Mouse (Mus musculus) liver, postnatal 0 days (tissue): ENCODE results near the gene Zpbp2. TPM values are rescaled to one million over a fixed set of nuclear protein-coding genes. Genes with fewer than 3 reads are reported as not detected.
A peak's percentile ranks its signal among the peaks of the same experiment; 100 is the strongest.
"Not testable (repeated sequence)": the region's sequence is repeated elsewhere in the genome, so short reads cannot be mapped to it uniquely, and the experiment has no call there.

Source experiments
- ATAC-seq: fragments of 200-750 bp; cut with Nextera tagmentation; 2 replicates; pipeline ENCODE4 v1.8.0; 2017; ENCODE audit warnings: mild to moderate bottlenecking, moderate library complexity
- DNase-seq: peaks from one replicate; pipeline ENCODE4 v3.0.0-alpha.2; 2016
- H3K27ac ChIP-seq: fragments of 300-500 bp; sonication (generic); 2 replicates; pipeline ENCODE4 v1.5.1; 2014; ENCODE audit warnings: antibody characterized with exemption, moderate library complexity, mild to moderate bottlenecking, low read depth
- H3K27me3 ChIP-seq: fragments of 300-500 bp; sonication (generic); 2 replicates; pipeline ENCODE4 v1.6.1; 2014; ENCODE audit warnings: low read length, control low read depth, mixed read lengths; ENCODE audit not compliant: insufficient read depth
- H3K36me3 ChIP-seq: fragments of 300-500 bp; sonication (generic); replicated peaks from 2 replicates; pipeline ENCODE4 v1.6.1; 2014; ENCODE audit warnings: mild to moderate bottlenecking, control low read depth, low read length, moderate library complexity, mixed read lengths; ENCODE audit not compliant: insufficient read depth
- H3K4me1 ChIP-seq: fragments of 300-500 bp; sonication (generic); 2 replicates; pipeline ENCODE4 v1.6.1; 2014; ENCODE audit warnings: antibody characterized with exemption, mild to moderate bottlenecking, control low read depth; ENCODE audit not compliant: insufficient read depth
- H3K4me2 ChIP-seq: fragments of 300-500 bp; sonication (generic); 2 replicates; pipeline ENCODE4 v1.6.1; 2014; ENCODE audit warnings: low read depth, mild to moderate bottlenecking, low read length, moderate library complexity, mixed read lengths
- H3K4me3 ChIP-seq: fragments of 300-500 bp; sonication (generic); 2 replicates; pipeline ENCODE4 v1.5.1; 2014; ENCODE audit warnings: low read depth, low read length
- H3K9ac ChIP-seq: fragments of 300-500 bp; sonication (generic); replicated peaks from 2 replicates; pipeline ENCODE4 v1.6.1; 2014; ENCODE audit warnings: mild to moderate bottlenecking, moderate library complexity
- H3K9me3 ChIP-seq: fragments of 300-500 bp; sonication (generic); 2 replicates; pipeline ENCODE4 v1.6.1; 2016; ENCODE audit warnings: mild to moderate bottlenecking, control low read depth, low read length, mixed read lengths
- CTCF ChIP-seq: sonication (generic); IDR thresholded peaks from 2 replicates; pipeline ENCODE4 v1.5.1; 2016; ENCODE audit warnings: antibody characterized with exemption, low read depth
- EP300 ChIP-seq: IDR thresholded peaks from 2 replicates; pipeline ENCODE4 v1.6.1; 2016; ENCODE audit warnings: antibody characterized with exemption, low read depth, mild to moderate bottlenecking
- WGBS: fragments of 180-500 bp; shearing (Covaris S2); extraction: QIAGEN DNeasy Blood & Tissue Kit; methylation state at CpG from one replicate; pipeline ENCODE4 v1.1.7; 2014; ENCODE audit not compliant: insufficient replicate concordance; 5-methylcytosine and 5-hydroxymethylcytosine counted together
- polyA plus RNA-seq: library from polyadenylated mRNA; unstranded; fragments of >200 nt; fragmentation: Nextera tagmentation; extraction: Ambion mirVana; gene quantifications from 2 replicates; pipeline ENCODE4 v1.2.1, GENCODE M21; 2015

Gene Zpbp2
- polyA plus RNA-seq, 1 experiment from 2014 or later, result 1.1 TPM

DNA sequence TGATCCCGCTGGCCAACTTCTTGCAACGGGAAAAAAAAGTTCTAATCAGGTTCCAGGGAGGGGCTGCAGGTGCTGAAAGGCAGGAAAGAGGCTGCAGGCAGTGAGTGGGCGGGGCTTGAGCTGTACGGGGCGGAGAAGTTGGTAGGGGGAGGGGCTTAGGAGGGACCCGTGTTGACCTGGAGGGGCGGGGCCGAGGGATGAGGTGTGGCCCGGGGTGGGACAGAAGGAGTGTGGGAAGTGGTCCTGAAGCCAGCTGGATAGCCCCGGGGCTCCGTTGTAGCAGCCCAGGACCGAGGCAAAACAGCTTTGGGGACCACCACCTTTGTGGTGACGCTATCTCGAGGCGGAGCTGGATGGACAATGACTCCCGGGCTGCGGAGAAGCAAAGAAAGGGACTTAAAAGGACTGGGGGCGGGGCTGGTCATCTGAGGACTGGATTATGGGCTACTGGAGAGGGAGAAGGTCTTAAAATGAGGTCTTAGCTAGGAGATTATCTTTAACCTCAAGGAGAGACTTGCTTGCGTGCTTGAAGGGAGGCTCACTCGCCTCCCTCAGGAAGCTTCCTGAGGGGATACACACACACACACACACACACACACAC is 51.3 kb downstream of the Zpbp2 start:
- Histone ChIP-seq H3K4me1 (peaks cover 5% of the 10 kb centered on the region; the same call in 1 of the 2 replicates), H3K9ac (no peak overlapping the region), H3K36me3 (no peaks in the 10 kb centered on the region), H3K4me3 (peak overlapping the region; percentile 8; the same call in 1 of the 2 replicates), H3K27ac (no peak overlapping the region), H3K4me2 (peak overlapping the region; percentile 61), H3K9me3 (no peaks in the 10 kb centered on the region), H3K27me3 (peaks cover 47% of the 10 kb centered on the region)
- peak; percentile 36; the same call in 1 of the 2 replicates for ATAC-seq
- TF ChIP-seq CTCF (no peak), EP300 (no peak)
- DNase-seq, result peak; percentile 72
- 3% methylated on average over 20 of the region's 20 CpGs for WGBS

GRCm38 (mm10) chr11:98603953-98604352 is 53.1 kb downstream of the Zpbp2 start:
- Histone ChIP-seq H3K27me3 (peaks cover 35% of the 10 kb centered on the region), H3K9ac (no peak overlapping the region), H3K9me3 (no peaks in the 10 kb centered on the region), H3K4me2 (no peak overlapping the region), H3K36me3 (no peaks in the 10 kb centered on the region), H3K4me3 (no peak overlapping the region), H3K27ac (no peak overlapping the region), H3K4me1 (peaks cover 5% of the 10 kb centered on the region; the same call in 1 of the 2 replicates)
- WGBS, result 66% methylated on average over 2 of the region's 2 CpGs
- DNase-seq (no peak), ATAC-seq (no peak)
- TF ChIP-seq EP300 (no peak), CTCF (peak; percentile 44)

DNA sequence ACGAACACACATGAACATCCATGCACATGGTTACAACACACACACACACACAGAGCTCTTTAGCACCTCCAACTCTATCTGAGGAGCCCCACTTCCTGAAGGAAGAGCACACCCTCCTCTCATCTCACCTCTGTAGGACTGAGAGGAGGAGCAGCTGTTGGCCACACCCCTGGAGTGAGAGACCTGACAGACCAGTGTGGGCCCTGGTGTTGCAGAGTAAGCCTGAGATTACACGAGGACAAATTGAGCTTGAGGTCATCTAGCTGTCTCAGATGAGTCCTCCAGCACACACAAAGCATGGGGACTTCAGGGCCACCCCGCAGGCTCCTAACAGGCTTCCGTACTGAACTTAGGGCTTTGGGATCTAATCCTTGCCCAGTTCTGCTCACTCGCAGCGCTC is 54.0 kb downstream of the Zpbp2 start:
- H3K27ac ChIP-seq, H3K36me3 ChIP-seq, ATAC-seq, H3K9me3 ChIP-seq, H3K4me2 ChIP-seq, DNase-seq, H3K9ac ChIP-seq, H3K4me1 ChIP-seq, H3K4me3 ChIP-seq: not testable (repeated sequence)
- H3K27me3 ChIP-seq, result peaks cover 27% of the 10 kb centered on the region
- WGBS, result 63% methylated on average over 6 of the region's 6 CpGs

DNA sequence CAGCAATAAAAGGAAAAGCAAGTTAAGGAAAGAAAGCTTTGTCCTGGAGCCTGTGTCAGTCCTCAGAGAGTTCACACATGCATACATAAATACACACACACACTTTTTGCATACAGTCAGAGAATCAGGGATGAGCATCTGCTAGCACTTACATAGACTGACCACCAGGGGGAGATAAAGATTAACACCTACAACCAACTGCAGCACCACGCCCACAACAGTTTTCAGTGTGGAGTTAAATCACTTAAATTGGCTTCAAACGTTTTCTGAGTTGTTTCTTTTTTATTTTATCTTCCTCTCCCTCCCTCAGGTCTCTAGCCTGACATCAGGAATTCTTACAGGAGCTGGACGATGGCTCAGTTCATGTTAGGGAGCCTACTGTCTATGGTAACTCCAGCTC is 55.9 kb downstream of the Zpbp2 start:
- WGBS, result 10% methylated on average over 3 of the region's 3 CpGs
- H3K9ac ChIP-seq, result no peak overlapping the region
- H3K27me3 ChIP-seq, result peaks cover 8% of the 10 kb centered on the region; the same call in 1 of the 2 replicates
- H3K27ac ChIP-seq, result no peak overlapping the region
- peaks cover 5% of the 10 kb centered on the region; the same call in 1 of the 2 replicates for H3K4me1 ChIP-seq
- no peak overlapping the region for H3K4me2 ChIP-seq
- H3K36me3 ChIP-seq, result no peaks in the 10 kb centered on the region
- no peaks in the 10 kb centered on the region for H3K9me3 ChIP-seq
- ATAC-seq, result no peak
- H3K4me3 ChIP-seq, result no peak overlapping the region
- TF ChIP-seq CTCF (peak; percentile 91), EP300 (no peak)
- DNase-seq, result peak; percentile 33

Other genes starting within 250 kb of the Zpbp2 start
- gene Neurod2, start 221.4 kb upstream of the Zpbp2 start, polyA plus RNA-seq, result not detected in 2 replicates
- gene Ppp1r1b, start 202.7 kb upstream of the Zpbp2 start, polyA plus RNA-seq, result 5.4 and 6.6 TPM in 2 replicates
- 14.5 and 15.4 TPM in 2 replicates for gene Stard3, start 192.7 kb upstream of the Zpbp2 start, polyA plus RNA-seq
- 0.26 and 6.0 TPM in 2 replicates for gene Tcap, start 167.3 kb upstream of the Zpbp2 start, polyA plus RNA-seq
- not detected in 2 replicates for gene Pnmt, start 164.6 kb upstream of the Zpbp2 start, polyA plus RNA-seq
- gene Pgap3, start 150.6 kb upstream of the Zpbp2 start, polyA plus RNA-seq, result 2.5 and 3.0 TPM in 2 replicates
- 1.0 and 1.2 TPM in 2 replicates for gene Erbb2, start 138.6 kb upstream of the Zpbp2 start, polyA plus RNA-seq
- 83.8 and 89.4 TPM in 2 replicates for gene Mien1, start 112.1 kb upstream of the Zpbp2 start, polyA plus RNA-seq
- 31.4 and 37.2 TPM in 2 replicates for gene Grb7, start 104.7 kb upstream of the Zpbp2 start, polyA plus RNA-seq
- gene Ikzf3, start 5.1 kb upstream of the Zpbp2 start, polyA plus RNA-seq, result 1.2 and 1.3 TPM in 2 replicates
- gene Ormdl3, start 36.3 kb downstream of the Zpbp2 start, polyA plus RNA-seq, result 39.3 and 42.0 TPM in 2 replicates
- gene Lrrc3c, start 47.2 kb downstream of the Zpbp2 start, polyA plus RNA-seq, result not detected in 2 replicates
- 0.33 and 0.39 TPM in 2 replicates for gene Gm12355, start 74.6 kb downstream of the Zpbp2 start, polyA plus RNA-seq
- not detected in 2 replicates for gene Gsdma3, start 75.3 kb downstream of the Zpbp2 start, polyA plus RNA-seq
- not detected in 2 replicates for gene Gsdma2, start 95.7 kb downstream of the Zpbp2 start, polyA plus RNA-seq
- not detected in 2 replicates for gene Gsdma, start 113.3 kb downstream of the Zpbp2 start, polyA plus RNA-seq
- gene Psmd3, start 131.5 kb downstream of the Zpbp2 start, polyA plus RNA-seq, result 67.5 and 71.0 TPM in 2 replicates
- gene Csf3, start 150.2 kb downstream of the Zpbp2 start, polyA plus RNA-seq, result not detected in 2 replicates
- 10.5 and 10.9 TPM in 2 replicates for gene Med24, start 178.3 kb downstream of the Zpbp2 start, polyA plus RNA-seq
- 5.1 and 6.1 TPM in 2 replicates for gene Thra, start 189.5 kb downstream of the Zpbp2 start, polyA plus RNA-seq
- 2.0 and 4.2 TPM in 2 replicates for gene Nr1d1, start 224.2 kb downstream of the Zpbp2 start, polyA plus RNA-seq
- 5.4 and 6.5 TPM in 2 replicates for gene Msl1, start 244.4 kb downstream of the Zpbp2 start, polyA plus RNA-seq